Mouse (Mus musculus) lung, embryonic 16.5 days (tissue): ENCODE results near the gene Wdr17. TPM values are rescaled to one million over a fixed set of nuclear protein-coding genes. Genes with fewer than 3 reads are reported as not detected.

ENCODE experiments used
- ATAC-seq: fragments of 200-750 bp; cut with Nextera tagmentation; 2 replicates; pipeline ENCODE4 v1.8.0; 2017; ENCODE audit warnings: low read depth, mild to moderate bottlenecking, moderate library complexity
- H3K27ac ChIP-seq: fragments of 300-500 bp; sonication (generic); 2 replicates; pipeline ENCODE4 v1.5.1; 2014; ENCODE audit warnings: mild to moderate bottlenecking, control low read depth, low read length
- H3K27me3 ChIP-seq: fragments of 300-500 bp; sonication (generic); 2 replicates; pipeline ENCODE4 v1.6.1; 2014; ENCODE audit warnings: low read depth, low read length, mixed read lengths; ENCODE audit not compliant: control insufficient read depth, insufficient read depth
- H3K36me3 ChIP-seq: fragments of 300-500 bp; sonication (generic); 2 replicates; pipeline ENCODE4 v1.6.1; 2014; ENCODE audit warnings: low read length; ENCODE audit not compliant: control insufficient read depth, insufficient read depth
- H3K4me1 ChIP-seq: fragments of 300-500 bp; sonication (generic); replicated peaks from 2 replicates; pipeline ENCODE4 v1.6.1; 2014; ENCODE audit warnings: low read length, mixed read lengths; ENCODE audit not compliant: control insufficient read depth, insufficient read depth
- H3K4me2 ChIP-seq: fragments of 300-500 bp; sonication (generic); 2 replicates; pipeline ENCODE4 v1.6.1; 2014; ENCODE audit warnings: low read depth, low read length, control low read depth
- H3K4me3 ChIP-seq: fragments of 300-500 bp; sonication (generic); 2 replicates; pipeline ENCODE4 v1.5.1; 2014; ENCODE audit warnings: mild to moderate bottlenecking, low read length, control low read depth
- H3K9ac ChIP-seq: fragments of 300-500 bp; sonication (generic); 2 replicates; pipeline ENCODE4 v1.6.1; 2014; ENCODE audit warnings: low read length, control low read depth
- H3K9me3 ChIP-seq: fragments of 300-500 bp; sonication (generic); 2 replicates; pipeline ENCODE4 v1.6.1; 2016; ENCODE audit warnings: low read length; ENCODE audit not compliant: control insufficient read depth
- WGBS: fragments of 180-500 bp; shearing (Covaris S2); extraction: QIAGEN DNeasy Blood & Tissue Kit; methylation state at CpG from one replicate; pipeline ENCODE4 v1.1.7; 2014; 5-methylcytosine and 5-hydroxymethylcytosine counted together
- polyA plus RNA-seq: library from polyadenylated mRNA; unstranded; fragments of >200 nt; fragmentation: Nextera tagmentation; extraction: Ambion mirVana; gene quantifications from 2 replicates; pipeline ENCODE4 v1.2.1, GENCODE M21; 2015

Gene Wdr17
- polyA plus RNA-seq, 1 experiment from 2014 or later, result 0.70 TPM

- H3K27me3 ChIP-seq, result no peaks in the 10 kb centered on the region
- 88% methylated on average over 5 of the region's 5 CpGs for WGBS
- no peak overlapping the region for H3K4me3 ChIP-seq
- no peaks in the 10 kb centered on the region for H3K4me1 ChIP-seq
- no peak overlapping the region for H3K9ac ChIP-seq
- no peak overlapping the region for H3K4me2 ChIP-seq
- H3K9me3 ChIP-seq, result no peaks in the 10 kb centered on the region
- no peak overlapping the region for H3K27ac ChIP-seq
- ATAC-seq, result no peak
- no peaks in the 10 kb centered on the region for H3K36me3 ChIP-seq
Observed at GRCm38 (mm10) chr8:54594634-54595033, 292.4 kb downstream of the Wdr17 start.

- no peak overlapping the region for H3K9ac ChIP-seq
- 37% methylated on average over 1 of the region's 1 CpGs for WGBS
- no peaks in the 10 kb centered on the region for H3K4me1 ChIP-seq
- no peak overlapping the region for H3K4me3 ChIP-seq
- ATAC-seq, result no peak
- no peaks in the 10 kb centered on the region for H3K9me3 ChIP-seq
- no peaks in the 10 kb centered on the region for H3K36me3 ChIP-seq
- no peaks in the 10 kb centered on the region for H3K27me3 ChIP-seq
- no peak overlapping the region for H3K4me2 ChIP-seq
- H3K27ac ChIP-seq, result no peak overlapping the region
Observed at GRCm38 (mm10) chr8:54582886-54583285, 304.1 kb downstream of the Wdr17 start.

- no peaks in the 10 kb centered on the region for H3K36me3 ChIP-seq
- no peaks in the 10 kb centered on the region for H3K9me3 ChIP-seq
- H3K27ac ChIP-seq, result no peak overlapping the region
- ATAC-seq, result no peak
- WGBS, result 80% methylated on average over 3 of the region's 3 CpGs
- no peak overlapping the region for H3K9ac ChIP-seq
- H3K27me3 ChIP-seq, result no peaks in the 10 kb centered on the region
- H3K4me3 ChIP-seq, result no peak overlapping the region
- H3K4me1 ChIP-seq, result no peaks in the 10 kb centered on the region
- no peak overlapping the region for H3K4me2 ChIP-seq
Observed at GRCm38 (mm10) chr8:54581436-54581835, 305.5 kb downstream of the Wdr17 start.

Other genes with a start within 250 kb of the Wdr17 start
- gene Gpm6a, start 67.7 kb upstream of the Wdr17 start, polyA plus RNA-seq, result 15.9 and 18.9 TPM in 2 replicates